Mouse (Mus musculus) adrenal gland, postnatal 0 days (tissue): ENCODE results near the gene Araf. TPM values are rescaled to one million over a fixed set of nuclear protein-coding genes. Genes with fewer than 3 reads are reported as not detected.

Experiments used
- microRNA-seq: library from miRNA; unstranded; fragments of <30 nt; microRNA quantifications from one replicate; pipeline ENCODE4, GENCODE M21; 2016; ENCODE audit warnings: borderline replicate concordance; ENCODE audit not compliant: insufficient number of aligned reads
- polyA plus RNA-seq: library from polyadenylated mRNA; unstranded; fragments of >200 nt; fragmentation: Nextera tagmentation; extraction: Ambion mirVana; gene quantifications from 2 replicates; pipeline ENCODE4 v1.2.1, GENCODE M21; 2015

Araf gene
- 100 and 134 TPM in 2 replicates for polyA plus RNA-seq

GRCm38 (mm10) chrX:20797681-20798080, at the start of gene Araf:
TSS of gene Araf (plus strand) at chrX:20797814.

GRCm38 (mm10) chrX:20869962-20870513, 72.4 kb downstream of the Araf start, which contains the start of gene Timp1:
TSS of gene Timp1 (plus strand) at chrX:20870166.

Small RNAs within 50 kb of the gene (microRNA-seq; reads per million reads assigned to microRNA genes)
- gene Gm24824 (not detected), gene Mir5617 (not detected)

Other genes starting within 250 kb of the Araf start
- gene Rgn, start 248.0 kb upstream of the Araf start, polyA plus RNA-seq, result 14.7 and 15.5 TPM in 2 replicates
- 19.3 and 25.6 TPM in 2 replicates for gene Rbm10, start 180.3 kb upstream of the Araf start, polyA plus RNA-seq
- gene Ndufb11, start 180.2 kb upstream of the Araf start, polyA plus RNA-seq, result 642 and 1,017 TPM in 2 replicates
- gene Uba1, start 139.5 kb upstream of the Araf start, polyA plus RNA-seq, result 99.3 and 125 TPM in 2 replicates
- 79.5 and 107 TPM in 2 replicates for gene Cdk16, start 109.9 kb upstream of the Araf start, polyA plus RNA-seq
- 21.9 and 23.3 TPM in 2 replicates for gene Usp11, start 93.9 kb upstream of the Araf start, polyA plus RNA-seq
- 51.9 and 61.8 TPM in 2 replicates for gene Timp1, start 72.4 kb downstream of the Araf start, polyA plus RNA-seq
- gene Syn1, start 123.2 kb downstream of the Araf start, polyA plus RNA-seq, result 10.5 and 32.6 TPM in 2 replicates
- 18.0 and 19.7 TPM in 2 replicates for gene Cfp, start 133.7 kb downstream of the Araf start, polyA plus RNA-seq
- 8.5 and 9.2 TPM in 2 replicates for gene Elk1, start 152.8 kb downstream of the Araf start, polyA plus RNA-seq
- gene Uxt, start 164.2 kb downstream of the Araf start, polyA plus RNA-seq, result 92.3 and 95.6 TPM in 2 replicates